Mouse (Mus musculus): ENCODE data around the gene Olfr788. TPM values are rescaled to one million over a fixed set of nuclear protein-coding genes. Genes with fewer than 3 reads are reported as not detected.

Gene Olfr788
- not detected in 2 replicates for polyA plus RNA-seq (2015; fragmentation: Nextera tagmentation; extraction: Ambion mirVana)

GRCm38 (mm10) chr10:129470698-129471097 is at the start of gene Olfr788:
Olfr788 (plus strand) TSS chr10:129470998.
- H3K9ac ChIP-seq = no peak within 1 kb of the TSS
- no peaks in the 10 kb centered on the region for H3K4me1 ChIP-seq
- H3K36me3 ChIP-seq (replicated peaks) = no peaks in the 10 kb centered on the region
- no peak for ATAC-seq (replicated peaks)
- no peak within 1 kb of the TSS for H3K4me2 ChIP-seq
- no peak within 1 kb of the TSS for H3K27ac ChIP-seq
- no peak within 1 kb of the TSS for H3K4me3 ChIP-seq
- H3K9me3 ChIP-seq = no peaks in the 10 kb centered on the region
- no peaks in the 10 kb centered on the region for H3K27me3 ChIP-seq (replicated peaks)

DNA sequence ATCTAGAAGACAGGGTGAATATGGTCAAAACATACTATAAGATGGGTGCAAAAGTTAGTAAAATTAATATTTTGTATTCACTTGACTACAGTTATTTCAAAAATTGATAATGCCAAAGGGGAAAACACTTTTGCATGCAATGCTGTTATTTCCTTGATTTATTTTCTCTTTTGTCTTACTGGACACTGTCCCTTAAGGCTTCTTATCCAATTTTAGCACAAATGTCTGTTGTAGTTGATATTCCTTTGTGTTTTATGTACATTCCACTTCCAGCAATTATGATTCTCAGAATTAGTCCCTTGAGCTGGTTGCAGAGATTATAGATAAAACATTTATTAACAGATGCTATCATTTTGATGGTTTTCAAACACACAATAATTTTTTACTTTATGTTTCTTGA is 43.8 kb upstream of the Olfr788 start, which contains the start of gene Olfr786:
TSS of gene Olfr786 (plus strand) at position 301 of the 400 bp plus-strand sequence.
- no peak for ATAC-seq (replicated peaks)
- Histone ChIP-seq H3K36me3 (replicated peaks) (no peaks in the 10 kb centered on the region), H3K27me3 (replicated peaks) (no peaks in the 10 kb centered on the region), H3K27ac (no peak within 1 kb of the TSS), H3K4me2 (no peak within 1 kb of the TSS), H3K4me3 (no peak within 1 kb of the TSS), H3K4me1 (no peaks in the 10 kb centered on the region), H3K9ac (no peak within 1 kb of the TSS), H3K9me3 (no peaks in the 10 kb centered on the region)

GRCm38 (mm10) chr10:129461562-129461961 is 9.2 kb upstream of the Olfr788 start, which contains the start of gene Olfr787:
Olfr787 (plus strand) TSS chr10:129461862.
- no peaks in the 10 kb centered on the region for H3K27me3 ChIP-seq (replicated peaks)
- ATAC-seq (replicated peaks) = no peak
- no peak within 1 kb of the TSS for H3K4me2 ChIP-seq
- WGBS = 84% methylated on average over 3 of the region's 3 CpGs
- no peaks in the 10 kb centered on the region for H3K36me3 ChIP-seq (replicated peaks)
- no peaks in the 10 kb centered on the region for H3K9me3 ChIP-seq
- H3K27ac ChIP-seq = no peak within 1 kb of the TSS
- no peaks in the 10 kb centered on the region for H3K4me1 ChIP-seq
- no peak within 1 kb of the TSS for H3K9ac ChIP-seq
- no peak within 1 kb of the TSS for H3K4me3 ChIP-seq

DNA sequence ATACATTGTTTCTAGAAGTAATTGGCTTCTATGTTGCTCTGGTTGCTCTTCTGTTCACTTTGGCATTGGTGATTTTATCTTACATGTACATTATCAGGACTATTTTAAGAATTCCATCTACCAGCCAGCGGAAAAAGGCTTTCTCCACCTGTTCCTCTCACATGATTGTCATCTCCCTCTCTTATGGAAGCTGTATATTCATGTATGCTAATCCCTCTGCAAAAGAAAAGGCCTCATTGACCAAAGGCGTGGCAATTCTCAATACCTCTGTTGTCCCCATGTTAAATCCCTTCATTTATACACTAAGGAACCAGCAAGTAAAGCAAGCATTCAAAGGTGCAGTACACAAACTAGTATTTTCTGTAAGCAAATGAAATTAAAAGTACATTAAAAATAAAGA is 2.5 kb downstream of the Olfr788 start:
- H3K27me3 ChIP-seq (replicated peaks) = no peaks in the 10 kb centered on the region
- H3K9me3 ChIP-seq = no peaks in the 10 kb centered on the region
- H3K36me3 ChIP-seq (replicated peaks) = no peaks in the 10 kb centered on the region
- H3K4me1 ChIP-seq = no peaks in the 10 kb centered on the region
- no peak overlapping the region for H3K4me3 ChIP-seq
- no peak overlapping the region for H3K27ac ChIP-seq
- H3K9ac ChIP-seq = no peak overlapping the region
- WGBS = 34% methylated on average over 2 of the region's 2 CpGs
- no peak overlapping the region for H3K4me2 ChIP-seq
- ATAC-seq (replicated peaks) = no peak

DNA sequence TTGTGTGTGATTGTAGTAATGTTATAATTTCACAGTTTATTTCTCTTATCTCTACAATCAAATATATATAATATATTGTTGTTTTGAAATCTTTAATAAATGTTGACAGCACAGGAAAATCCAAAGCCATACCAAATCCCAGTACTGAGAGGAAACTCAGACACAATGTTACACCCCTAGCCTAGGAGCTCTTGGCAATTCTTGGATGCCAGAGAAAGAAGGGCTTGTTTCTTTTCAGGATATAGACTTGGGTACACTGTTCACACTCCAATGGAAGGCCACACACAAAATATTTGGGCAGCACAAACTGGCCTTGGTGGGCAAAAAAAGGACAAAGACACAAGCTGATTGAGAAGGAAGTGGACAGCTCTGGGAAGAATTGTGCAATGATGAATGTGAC is 2.9 kb downstream of the Olfr788 start:
- H3K27me3 ChIP-seq (replicated peaks) = no peaks in the 10 kb centered on the region
- H3K27ac ChIP-seq = no peak overlapping the region
- H3K4me2 ChIP-seq = no peak overlapping the region
- no peaks in the 10 kb centered on the region for H3K4me1 ChIP-seq
- H3K4me3 ChIP-seq = no peak overlapping the region
- H3K9ac ChIP-seq = no peak overlapping the region
- no peaks in the 10 kb centered on the region for H3K36me3 ChIP-seq (replicated peaks)
- ATAC-seq (replicated peaks) = no peak
- H3K9me3 ChIP-seq = no peaks in the 10 kb centered on the region

DNA sequence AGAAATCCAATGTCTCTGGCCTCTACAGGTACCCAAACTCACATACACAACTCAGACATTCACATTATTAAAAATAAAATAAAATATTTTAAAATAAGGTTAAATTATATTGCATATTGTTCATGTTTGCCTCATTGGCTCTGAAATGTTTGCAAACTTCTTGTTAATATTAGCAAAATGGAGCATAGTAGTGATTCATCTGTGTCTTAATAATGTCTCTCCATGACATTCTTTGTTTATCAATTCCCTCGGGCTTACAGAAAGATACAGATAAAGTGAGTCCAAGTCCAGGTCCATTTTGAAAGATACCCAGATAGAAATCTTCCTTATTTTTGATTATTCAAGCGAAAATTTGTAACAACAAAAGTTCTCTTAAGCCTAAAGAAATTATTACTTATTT is 13.7 kb downstream of the Olfr788 start, which contains the start of gene Olfr789:
TSS of gene Olfr789 (plus strand) at position 301 of the 400 bp plus-strand sequence.
- Histone ChIP-seq H3K9ac (no peak within 1 kb of the TSS), H3K27me3 (replicated peaks) (no peaks in the 10 kb centered on the region), H3K4me2 (no peak within 1 kb of the TSS), H3K4me3 (no peak within 1 kb of the TSS), H3K9me3 (no peaks in the 10 kb centered on the region), H3K36me3 (replicated peaks) (no peaks in the 10 kb centered on the region), H3K4me1 (no peaks in the 10 kb centered on the region), H3K27ac (no peak within 1 kb of the TSS)
- ATAC-seq (replicated peaks) = no peak
- 73% methylated on average over 2 of the region's 2 CpGs for WGBS

DNA sequence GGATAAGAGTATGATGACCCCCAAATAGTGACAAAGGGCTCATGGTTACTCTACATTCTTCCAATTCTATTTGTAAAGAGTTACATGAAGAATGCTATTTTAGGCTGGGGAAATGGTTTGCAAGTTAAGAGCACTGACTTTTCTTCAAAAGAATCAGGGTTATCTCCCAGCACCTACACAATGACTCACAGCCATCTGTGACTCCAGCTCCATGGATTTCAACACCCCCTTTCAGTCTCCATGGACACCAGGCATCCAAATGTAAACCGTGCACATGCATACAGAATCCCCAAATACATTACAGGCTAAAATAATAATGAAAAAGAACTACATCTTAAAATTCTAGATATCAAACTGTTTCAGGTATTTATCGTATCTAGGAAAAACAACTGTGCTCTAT is 19.3 kb downstream of the Olfr788 start:
- H3K9ac ChIP-seq = no peak overlapping the region
- H3K27ac ChIP-seq = no peak overlapping the region
- no peaks in the 10 kb centered on the region for H3K4me1 ChIP-seq
- H3K4me2 ChIP-seq = no peak overlapping the region
- no peaks in the 10 kb centered on the region for H3K36me3 ChIP-seq (replicated peaks)
- H3K4me3 ChIP-seq = no peak overlapping the region
- no peak for ATAC-seq (replicated peaks)
- no peaks in the 10 kb centered on the region for H3K27me3 ChIP-seq (replicated peaks)
- 75% methylated on average over 2 of the region's 2 CpGs for WGBS
- H3K9me3 ChIP-seq = no peaks in the 10 kb centered on the region

GRCm38 (mm10) chr10:129498192-129498591 is 27.4 kb downstream of the Olfr788 start, which contains the start of gene Olfr790:
Olfr790 (plus strand) TSS chr10:129498492.
- Histone ChIP-seq H3K27ac (no peak within 1 kb of the TSS), H3K4me1 (no peaks in the 10 kb centered on the region), H3K4me3 (no peak within 1 kb of the TSS), H3K36me3 (replicated peaks) (no peaks in the 10 kb centered on the region), H3K27me3 (replicated peaks) (no peaks in the 10 kb centered on the region), H3K4me2 (no peak within 1 kb of the TSS), H3K9me3 (no peaks in the 10 kb centered on the region), H3K9ac (no peak within 1 kb of the TSS)
- no peak for ATAC-seq (replicated peaks)

GRCm38 (mm10) chr10:129521492-129521891 is 50.7 kb downstream of the Olfr788 start, which contains the start of gene Olfr791:
Olfr791 (plus strand) TSS chr10:129521792.
- Histone ChIP-seq H3K4me2 (no peak within 1 kb of the TSS), H3K9ac (no peak within 1 kb of the TSS), H3K36me3 (replicated peaks) (no peaks in the 10 kb centered on the region), H3K4me1 (no peaks in the 10 kb centered on the region), H3K4me3 (no peak within 1 kb of the TSS), H3K27me3 (replicated peaks) (no peaks in the 10 kb centered on the region), H3K27ac (no peak within 1 kb of the TSS), H3K9me3 (no peaks in the 10 kb centered on the region)
- 77% methylated on average over 3 of the region's 3 CpGs for WGBS
- no peak for ATAC-seq (replicated peaks)

Other genes starting within 250 kb of the Olfr788 start
- gene Olfr774, start 234.8 kb upstream of the Olfr788 start, polyA plus RNA-seq (2015; fragmentation: Nextera tagmentation; extraction: Ambion mirVana) = not detected in 2 replicates
- not detected in 2 replicates for gene Olfr775, start 222.6 kb upstream of the Olfr788 start, polyA plus RNA-seq (2015; fragmentation: Nextera tagmentation; extraction: Ambion mirVana)
- gene Olfr776, start 211.9 kb upstream of the Olfr788 start, polyA plus RNA-seq (2015; fragmentation: Nextera tagmentation; extraction: Ambion mirVana) = not detected in 2 replicates
- not detected in 2 replicates for gene Olfr777, start 199.5 kb upstream of the Olfr788 start, polyA plus RNA-seq (2015; fragmentation: Nextera tagmentation; extraction: Ambion mirVana)
- gene Olfr780, start 152.9 kb upstream of the Olfr788 start, polyA plus RNA-seq (2015; fragmentation: Nextera tagmentation; extraction: Ambion mirVana) = not detected in 2 replicates
- gene Olfr781, start 142.1 kb upstream of the Olfr788 start, polyA plus RNA-seq (2015; fragmentation: Nextera tagmentation; extraction: Ambion mirVana) = not detected in 2 replicates
- not detected in 2 replicates for gene Olfr782, start 122.1 kb upstream of the Olfr788 start, polyA plus RNA-seq (2015; fragmentation: Nextera tagmentation; extraction: Ambion mirVana)
- 0.09 TPM in 2 replicates for gene Olfr784, start 86.9 kb upstream of the Olfr788 start, polyA plus RNA-seq (2015; fragmentation: Nextera tagmentation; extraction: Ambion mirVana)
- gene Olfr785, start 65.6 kb upstream of the Olfr788 start, polyA plus RNA-seq (2015; fragmentation: Nextera tagmentation; extraction: Ambion mirVana) = not detected in 2 replicates
- not detected in 2 replicates for gene Olfr786, start 43.7 kb upstream of the Olfr788 start, polyA plus RNA-seq (2015; fragmentation: Nextera tagmentation; extraction: Ambion mirVana)
- not detected in 2 replicates for gene Olfr787, start 9.1 kb upstream of the Olfr788 start, polyA plus RNA-seq (2015; fragmentation: Nextera tagmentation; extraction: Ambion mirVana)
- not detected in 2 replicates for gene Olfr789, start 13.8 kb downstream of the Olfr788 start, polyA plus RNA-seq (2015; fragmentation: Nextera tagmentation; extraction: Ambion mirVana)
- not detected in 2 replicates for gene Olfr790, start 27.5 kb downstream of the Olfr788 start, polyA plus RNA-seq (2015; fragmentation: Nextera tagmentation; extraction: Ambion mirVana)
- gene Olfr791, start 50.8 kb downstream of the Olfr788 start, polyA plus RNA-seq (2015; fragmentation: Nextera tagmentation; extraction: Ambion mirVana) = not detected in 2 replicates
- not detected in 2 replicates for gene Olfr792, start 68.2 kb downstream of the Olfr788 start, polyA plus RNA-seq (2015; fragmentation: Nextera tagmentation; extraction: Ambion mirVana)
- gene Olfr794, start 96.7 kb downstream of the Olfr788 start, polyA plus RNA-seq (2015; fragmentation: Nextera tagmentation; extraction: Ambion mirVana) = not detected in 2 replicates
- not detected in 2 replicates for gene Olfr796, start 141.6 kb downstream of the Olfr788 start, polyA plus RNA-seq (2015; fragmentation: Nextera tagmentation; extraction: Ambion mirVana)
- gene Olfr798, start 156.9 kb downstream of the Olfr788 start, polyA plus RNA-seq (2015; fragmentation: Nextera tagmentation; extraction: Ambion mirVana) = not detected in 2 replicates
- not detected in 2 replicates for gene Olfr799, start 166.5 kb downstream of the Olfr788 start, polyA plus RNA-seq (2015; fragmentation: Nextera tagmentation; extraction: Ambion mirVana)
- not detected in 2 replicates for gene Olfr800, start 186.7 kb downstream of the Olfr788 start, polyA plus RNA-seq (2015; fragmentation: Nextera tagmentation; extraction: Ambion mirVana)
- not detected in 2 replicates for gene Olfr801, start 202.9 kb downstream of the Olfr788 start, polyA plus RNA-seq (2015; fragmentation: Nextera tagmentation; extraction: Ambion mirVana)
- gene Olfr802, start 217.2 kb downstream of the Olfr788 start, polyA plus RNA-seq (2015; fragmentation: Nextera tagmentation; extraction: Ambion mirVana) = 0.06 TPM in 2 replicates
- gene Olfr803, start 223.3 kb downstream of the Olfr788 start, polyA plus RNA-seq (2015; fragmentation: Nextera tagmentation; extraction: Ambion mirVana) = not detected in 2 replicates
- not detected in 2 replicates for gene Olfr804, start 232.2 kb downstream of the Olfr788 start, polyA plus RNA-seq (2015; fragmentation: Nextera tagmentation; extraction: Ambion mirVana)

Measured in midbrain, embryonic 15.5 days (tissue).